Mouse (Mus musculus) neural tube, embryonic 11.5 days (tissue): Measurements from ENCODE around the gene Uggt1. TPM values are rescaled to one million over a fixed set of nuclear protein-coding genes. Genes with fewer than 3 reads are reported as not detected.

Source experiments
- ATAC-seq: fragments of 200-750 bp; cut with Nextera tagmentation; 2 replicates; pipeline ENCODE4 v1.8.0; 2017; ENCODE audit warnings: moderate number of reproducible peaks, mild to moderate bottlenecking, moderate TSS enrichment, moderate library complexity; ENCODE audit not compliant: insufficient read depth, low FRiP score, low TSS enrichment
- DNase-seq: peaks from one replicate; pipeline ENCODE4 v3.0.0-alpha.2; 2015; ENCODE audit warnings: low spot score
- H3K27ac ChIP-seq: fragments of 300-500 bp; sonication (generic); 2 replicates; pipeline ENCODE4 v1.5.1; 2014; ENCODE audit warnings: low read depth, mild to moderate bottlenecking, low read length
- H3K27me3 ChIP-seq: fragments of 300-500 bp; sonication (generic); 2 replicates; pipeline ENCODE4 v1.6.1; 2014; ENCODE audit warnings: mild to moderate bottlenecking, low read length, mixed read lengths; ENCODE audit not compliant: control insufficient read depth, insufficient read depth
- H3K36me3 ChIP-seq: fragments of 300-500 bp; sonication (generic); 2 replicates; pipeline ENCODE4 v1.6.1; 2014; ENCODE audit warnings: mild to moderate bottlenecking, low read length, moderate library complexity, mixed read lengths; ENCODE audit not compliant: control insufficient read depth, insufficient read depth
- H3K4me1 ChIP-seq: fragments of 300-500 bp; sonication (generic); 2 replicates; pipeline ENCODE4 v1.6.1; 2014; ENCODE audit warnings: low read length, mixed read lengths; ENCODE audit not compliant: control insufficient read depth, insufficient read depth
- H3K4me2 ChIP-seq: fragments of 300-500 bp; sonication (generic); 2 replicates; pipeline ENCODE4 v1.6.1; 2014; ENCODE audit warnings: low read depth, mild to moderate bottlenecking, moderate library complexity
- H3K4me3 ChIP-seq: fragments of 300-500 bp; sonication (generic); 2 replicates; pipeline ENCODE4 v1.5.1; 2014; ENCODE audit warnings: low read depth, low read length
- H3K9ac ChIP-seq: fragments of 300-500 bp; sonication (generic); 2 replicates; pipeline ENCODE4 v1.6.1; 2014; ENCODE audit warnings: mild to moderate bottlenecking, low read length
- H3K9me3 ChIP-seq: fragments of 300-500 bp; sonication (generic); 2 replicates; pipeline ENCODE4 v1.6.1; 2016; ENCODE audit warnings: low read length; ENCODE audit not compliant: control insufficient read depth
- whole genome bisulfite sequencing: fragments of 180-500 bp; shearing (Covaris S2); extraction: QIAGEN DNeasy Blood & Tissue Kit; methylation state at CpG from one replicate; pipeline ENCODE4 v1.1.7; 2014; 5-methylcytosine and 5-hydroxymethylcytosine counted together
- polyA plus RNA-seq: library from polyadenylated mRNA; unstranded; fragments of >200 nt; fragmentation: Nextera tagmentation; extraction: Ambion mirVana; gene quantifications from 2 replicates; pipeline ENCODE4 v1.2.1, GENCODE M21; 2014

Uggt1 gene
- polyA plus RNA-seq, 1 experiment from 2014 or later, result 82.3 TPM

DNA sequence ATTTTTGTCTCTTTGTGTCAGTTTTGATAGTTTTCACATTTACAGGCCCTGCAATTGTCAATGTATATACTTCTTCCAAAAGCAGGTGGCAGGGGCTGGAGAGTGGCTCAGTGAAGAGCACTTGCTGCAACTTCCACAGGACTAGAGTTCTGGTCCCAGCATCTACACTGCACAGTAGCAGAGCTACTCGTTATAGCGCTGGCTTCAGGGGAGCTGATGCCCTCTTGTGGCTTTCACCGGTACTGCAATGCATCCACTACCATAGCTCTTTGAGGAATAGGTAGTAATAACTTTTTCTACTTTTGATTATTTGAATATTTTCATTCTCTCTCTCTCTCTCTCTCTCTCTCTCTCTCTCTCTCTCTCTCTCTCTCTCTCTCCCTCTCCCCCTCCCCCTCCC is 109.9 kb downstream of the Uggt1 start:
- WGBS, result 0% methylated on average over 3 of the region's 3 CpGs
- Histone ChIP-seq H3K4me1 (no peaks in the 10 kb centered on the region), H3K9ac (no peak overlapping the region), H3K4me2 (no peak overlapping the region), H3K9me3 (no peaks in the 10 kb centered on the region), H3K36me3 (no peaks in the 10 kb centered on the region), H3K27ac (no peak overlapping the region), H3K4me3 (no peak overlapping the region), H3K27me3 (no peaks in the 10 kb centered on the region)
- ATAC-seq (0 out of 2 replicates have a peak, but pooled peaks have one; percentile 50), DNase-seq (peak; percentile 73)

DNA sequence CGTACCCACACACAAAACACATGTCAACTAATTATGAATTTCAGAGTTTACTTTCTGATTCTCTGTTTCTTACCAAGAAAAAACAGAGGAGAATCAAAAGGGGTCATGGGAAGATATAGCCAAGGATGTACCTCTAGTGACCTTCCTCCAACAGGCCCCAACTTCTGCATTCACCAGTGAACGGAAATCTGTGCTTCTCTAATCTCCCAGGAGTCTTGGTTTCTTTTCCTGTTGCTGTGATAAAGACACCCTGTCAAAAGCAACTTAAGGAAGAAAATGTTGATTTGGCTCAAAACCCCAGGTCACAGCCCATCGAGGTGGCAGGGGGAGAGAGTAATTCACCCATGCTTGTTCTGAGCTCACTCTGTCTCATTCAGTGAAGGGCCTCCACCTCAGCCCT is 110.9 kb downstream of the Uggt1 start:
- 90% methylated on average over 3 of the region's 3 CpGs for WGBS
- no peaks in the 10 kb centered on the region for H3K9me3 ChIP-seq
- ATAC-seq, result no peak
- H3K27ac ChIP-seq, result no peak overlapping the region
- H3K27me3 ChIP-seq, result no peaks in the 10 kb centered on the region
- no peak overlapping the region for H3K9ac ChIP-seq
- no peak overlapping the region for H3K4me3 ChIP-seq
- H3K36me3 ChIP-seq, result no peaks in the 10 kb centered on the region
- no peak for DNase-seq
- H3K4me2 ChIP-seq, result no peak overlapping the region
- no peaks in the 10 kb centered on the region for H3K4me1 ChIP-seq

DNA sequence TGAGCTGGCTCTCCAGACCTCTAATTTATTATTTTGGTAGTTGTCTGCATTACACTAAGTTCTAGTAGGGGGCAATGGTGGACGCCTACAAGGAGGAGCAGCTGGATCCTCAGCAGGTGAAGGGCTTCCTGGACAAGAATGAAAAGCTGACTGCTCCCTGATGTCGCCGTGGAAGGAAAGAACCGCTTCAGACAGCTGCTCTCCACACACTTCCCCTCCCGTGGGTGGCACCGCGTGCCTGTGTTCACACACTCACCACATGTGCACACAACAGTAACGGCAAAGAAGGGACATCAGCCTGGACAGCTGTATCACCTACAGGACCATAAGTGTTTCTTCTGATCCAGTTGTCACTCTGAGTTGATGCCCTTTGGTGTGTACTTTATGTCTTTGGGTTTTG is 111.5 kb downstream of the Uggt1 start:
- DNase-seq, result no peak
- Histone ChIP-seq H3K27me3 (no peaks in the 10 kb centered on the region), H3K9me3 (no peaks in the 10 kb centered on the region), H3K36me3 (no peaks in the 10 kb centered on the region), H3K27ac (no peak overlapping the region), H3K4me1 (no peaks in the 10 kb centered on the region), H3K9ac (no peak overlapping the region), H3K4me3 (no peak overlapping the region), H3K4me2 (no peak overlapping the region)
- 74% methylated on average over 8 of the region's 8 CpGs for WGBS
- no peak for ATAC-seq

DNA sequence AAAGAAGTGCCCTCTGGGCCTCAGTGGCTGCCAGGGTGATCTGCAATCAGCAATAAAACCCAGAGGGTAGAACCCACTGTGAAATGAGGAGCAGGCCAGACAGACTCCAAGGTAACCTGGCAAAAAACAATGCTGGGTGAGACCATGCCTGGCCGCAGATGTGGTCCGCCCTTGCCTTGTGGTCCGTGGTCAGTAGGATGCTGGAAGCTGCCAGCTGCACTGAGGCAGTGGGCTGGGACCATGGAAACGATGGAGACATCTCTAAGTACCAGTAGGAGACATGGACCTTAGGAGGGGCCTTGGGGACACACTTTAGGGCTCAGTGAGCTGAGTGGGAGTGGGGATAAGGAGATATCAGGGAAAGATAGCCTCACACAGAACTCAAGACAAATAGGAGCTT is 112.3 kb downstream of the Uggt1 start:
- Histone ChIP-seq H3K27me3 (no peaks in the 10 kb centered on the region), H3K36me3 (no peaks in the 10 kb centered on the region), H3K27ac (no peak overlapping the region), H3K9ac (no peak overlapping the region), H3K4me2 (no peak overlapping the region), H3K4me1 (no peaks in the 10 kb centered on the region), H3K4me3 (no peak overlapping the region), H3K9me3 (no peaks in the 10 kb centered on the region)
- WGBS, result 75% methylated on average over 4 of the region's 4 CpGs
- no peak for DNase-seq
- ATAC-seq, result no peak

DNA sequence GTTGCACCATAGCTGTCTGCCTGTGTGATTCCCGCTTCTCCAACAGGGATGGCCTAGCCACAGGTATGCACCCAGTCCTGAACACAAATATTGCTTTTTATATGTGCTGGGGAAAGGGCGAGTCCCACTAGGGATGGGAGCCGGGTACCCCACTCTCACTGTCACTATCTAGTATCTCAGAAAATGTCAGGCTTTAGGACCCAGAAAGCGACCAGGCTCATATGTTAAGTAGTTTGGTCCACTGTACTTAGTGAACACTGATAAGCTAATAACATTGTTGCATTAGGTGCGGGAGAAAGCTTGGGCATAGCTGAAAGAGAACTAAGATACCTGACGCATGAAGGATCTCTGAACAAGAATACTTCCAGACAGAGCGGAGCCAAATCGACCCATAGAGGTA is 112.8 kb downstream of the Uggt1 start:
- no peaks in the 10 kb centered on the region for H3K36me3 ChIP-seq
- DNase-seq, result no peak
- H3K27ac ChIP-seq, result no peak overlapping the region
- no peak overlapping the region for H3K4me3 ChIP-seq
- H3K27me3 ChIP-seq, result no peaks in the 10 kb centered on the region
- ATAC-seq, result no peak
- H3K9me3 ChIP-seq, result no peaks in the 10 kb centered on the region
- no peaks in the 10 kb centered on the region for H3K4me1 ChIP-seq
- no peak overlapping the region for H3K9ac ChIP-seq
- H3K4me2 ChIP-seq, result no peak overlapping the region
- WGBS, result 77% methylated on average over 8 of the region's 8 CpGs

DNA sequence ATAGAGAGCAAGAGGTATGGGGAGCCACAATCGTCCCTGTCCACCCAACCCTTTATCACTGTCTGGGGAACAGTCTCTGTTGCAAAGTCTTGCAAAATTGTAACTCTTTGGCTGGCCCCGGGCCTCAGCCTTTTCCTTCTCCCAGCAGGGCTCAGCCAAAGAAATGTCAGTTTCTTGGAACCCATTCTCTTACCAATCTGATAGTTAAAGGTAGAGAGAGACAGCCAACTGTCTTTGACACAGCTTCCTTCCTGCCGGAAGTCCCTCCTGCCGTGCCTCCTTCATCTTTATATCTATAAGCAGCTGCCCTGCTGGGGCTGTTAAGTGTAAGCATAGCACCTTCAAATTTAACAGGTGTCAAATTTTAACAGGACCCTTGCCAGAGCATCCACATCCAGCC is 113.4 kb downstream of the Uggt1 start:
- no peak overlapping the region for H3K9ac ChIP-seq
- no peak for DNase-seq
- no peaks in the 10 kb centered on the region for H3K4me1 ChIP-seq
- no peak overlapping the region for H3K4me2 ChIP-seq
- no peak overlapping the region for H3K27ac ChIP-seq
- no peak for ATAC-seq
- H3K36me3 ChIP-seq, result no peaks in the 10 kb centered on the region
- H3K4me3 ChIP-seq, result no peak overlapping the region
- 67% methylated on average over 4 of the region's 4 CpGs for WGBS
- no peaks in the 10 kb centered on the region for H3K27me3 ChIP-seq
- H3K9me3 ChIP-seq, result no peaks in the 10 kb centered on the region

DNA sequence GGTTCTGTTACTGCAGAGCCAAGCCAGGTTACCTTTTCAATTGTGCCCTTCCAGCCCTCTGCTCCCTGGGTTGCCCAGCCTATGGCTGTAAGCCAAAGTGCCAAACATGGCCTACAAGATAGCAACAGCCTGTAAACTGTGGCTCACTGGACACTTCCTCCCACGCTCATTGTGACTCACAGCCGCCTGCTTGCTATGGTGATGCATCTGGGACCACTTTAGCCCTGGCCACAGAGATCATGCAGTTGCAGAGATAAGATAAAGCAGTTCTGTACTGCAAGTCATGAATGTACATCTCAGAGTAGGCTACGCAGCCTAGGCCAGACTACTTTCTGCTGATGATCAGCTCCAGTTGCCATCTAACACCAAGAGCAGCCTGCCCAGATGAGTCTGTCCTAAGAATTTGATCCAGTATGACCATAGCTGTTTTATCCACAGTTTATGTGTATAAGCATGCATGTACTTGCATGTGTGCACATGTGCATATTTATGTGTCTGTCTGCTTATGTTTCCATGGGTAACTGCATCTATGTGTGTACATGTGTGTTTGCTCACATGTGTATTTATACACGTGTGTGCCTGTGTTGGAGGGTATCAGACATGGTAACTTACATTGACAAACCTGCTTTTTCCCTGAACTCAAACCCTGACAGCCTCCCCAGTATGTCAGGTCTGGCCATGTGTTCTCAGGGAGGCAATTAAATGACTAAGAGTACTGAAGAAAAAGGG is 114.0 kb downstream of the Uggt1 start:
- Histone ChIP-seq H3K4me2 (no peak overlapping the region), H3K9ac (no peak overlapping the region), H3K27ac (no peak overlapping the region), H3K36me3 (no peaks in the 10 kb centered on the region), H3K4me3 (no peak overlapping the region), H3K27me3 (no peaks in the 10 kb centered on the region), H3K9me3 (no peaks in the 10 kb centered on the region), H3K4me1 (no peaks in the 10 kb centered on the region)
- ATAC-seq, result no peak
- WGBS, result 90% methylated on average over 4 of the region's 4 CpGs
- no peak for DNase-seq

DNA sequence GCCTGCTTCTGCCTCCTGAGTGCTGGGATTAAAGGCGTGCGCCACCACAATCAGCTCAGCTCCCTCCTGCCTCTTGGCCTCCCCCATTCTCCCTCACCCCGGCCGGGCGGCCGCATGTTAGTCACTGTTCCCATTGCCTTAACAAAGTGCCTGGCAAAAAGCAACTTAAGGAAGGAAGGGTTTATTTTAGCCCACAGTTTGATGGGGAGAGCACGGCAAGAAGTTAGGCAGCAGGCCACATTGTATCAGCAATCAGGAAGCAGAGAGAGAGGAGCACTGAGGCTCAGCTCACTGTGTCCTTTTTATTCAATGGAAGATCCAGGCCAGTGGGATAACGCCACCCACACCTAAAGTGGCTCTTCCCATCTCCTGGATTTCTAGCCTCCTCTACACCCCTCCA is 114.6 kb downstream of the Uggt1 start:
- H3K27ac ChIP-seq, result no peak overlapping the region
- no peak overlapping the region for H3K9ac ChIP-seq
- H3K9me3 ChIP-seq, result no peaks in the 10 kb centered on the region
- DNase-seq (no peak), ATAC-seq (no peak)
- no peak overlapping the region for H3K4me3 ChIP-seq
- no peak overlapping the region for H3K4me2 ChIP-seq
- 91% methylated on average over 8 of the region's 8 CpGs for WGBS
- H3K4me1 ChIP-seq, result no peaks in the 10 kb centered on the region
- H3K36me3 ChIP-seq, result no peaks in the 10 kb centered on the region
- H3K27me3 ChIP-seq, result no peaks in the 10 kb centered on the region

DNA sequence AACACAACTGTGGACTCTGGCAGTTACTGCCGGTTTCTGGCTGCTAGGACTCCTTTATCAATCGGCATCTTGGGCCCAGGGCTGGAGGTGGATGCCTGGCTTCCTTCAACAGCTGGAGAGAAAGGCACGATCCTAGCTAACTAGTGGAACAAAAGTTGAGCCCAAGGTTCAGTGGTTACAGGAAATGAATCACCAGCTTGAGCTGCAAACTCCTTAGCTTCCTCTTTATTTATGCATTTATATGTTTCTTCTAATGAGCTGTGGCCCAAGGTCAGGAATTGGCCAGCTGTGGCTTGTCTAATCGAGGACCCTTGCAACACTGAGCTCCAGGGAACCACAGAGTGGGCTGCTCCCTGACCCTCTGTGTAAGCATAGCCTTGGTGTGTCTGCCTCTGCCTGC is 115.4 kb downstream of the Uggt1 start:
- 72% methylated on average over 4 of the region's 4 CpGs for WGBS
- no peaks in the 10 kb centered on the region for H3K9me3 ChIP-seq

More for the DNA sequence above, 115.4 kb downstream of the Uggt1 start:
- ATAC-seq (no peak), DNase-seq (no peak)
- no peaks in the 10 kb centered on the region for H3K27me3 ChIP-seq
- H3K4me1 ChIP-seq, result no peaks in the 10 kb centered on the region
- no peak overlapping the region for H3K9ac ChIP-seq
- no peaks in the 10 kb centered on the region for H3K36me3 ChIP-seq
- no peak overlapping the region for H3K27ac ChIP-seq
- H3K4me2 ChIP-seq, result no peak overlapping the region
- no peak overlapping the region for H3K4me3 ChIP-seq
